Mouse (Mus musculus): ENCODE results near the gene Rho. TPM values are rescaled to one million over a fixed set of nuclear protein-coding genes. Genes with fewer than 3 reads are reported as not detected.

Rho gene
- polyA plus RNA-seq, 1 experiment from 2014 or later, result not detected

- WGBS, result 92% methylated on average over 1 of the region's 1 CpGs
- no peak overlapping the region for H3K4me2 ChIP-seq (replicated peaks)
- ATAC-seq (ENCODE audit: low FRiP score, low read depth), result no peak
- H3K27me3 ChIP-seq, result no peaks in the 10 kb centered on the region; the same call in 1 of the 2 replicates
- H3K4me1 ChIP-seq, result peaks cover 3% of the 10 kb centered on the region; the same call in 1 of the 2 replicates
- H3K9me3 ChIP-seq, result peaks cover 7% of the 10 kb centered on the region; the same call in 1 of the 2 replicates
- no peaks in the 10 kb centered on the region for H3K36me3 ChIP-seq
- H3K9ac ChIP-seq (replicated peaks), result no peak overlapping the region
- H3K27ac ChIP-seq (replicated peaks), result no peak overlapping the region
- H3K4me3 ChIP-seq, result no peak overlapping the region
These were observed 7.2 kb downstream of the Rho start for GRCm38 (mm10) chr6:115938798-115939197.

- Histone ChIP-seq H3K27me3 (no peaks in the 10 kb centered on the region), H3K27ac (replicated peaks) (no peak overlapping the region)
- WGBS, result 86% methylated on average over 1 of the region's 1 CpGs
These were observed 9.1 kb downstream of the Rho start for GRCm38 (mm10) chr6:115940603-115941002.

GRCm38 (mm10) chr6:115941128-115941527 is 9.6 kb downstream of the Rho start:
- ATAC-seq (ENCODE audit: low FRiP score, low read depth), result no peak; the same call in 1 of the 2 replicates
- H3K9me3 ChIP-seq, result peaks cover 7% of the 10 kb centered on the region; the same call in 1 of the 2 replicates
- no peaks in the 10 kb centered on the region for H3K27me3 ChIP-seq
- H3K9ac ChIP-seq (replicated peaks), result no peak overlapping the region
- peaks cover 3% of the 10 kb centered on the region; the same call in 1 of the 2 replicates for H3K4me1 ChIP-seq
- no peak overlapping the region for H3K4me2 ChIP-seq (replicated peaks)
- H3K36me3 ChIP-seq, result no peaks in the 10 kb centered on the region
- H3K4me3 ChIP-seq, result no peak overlapping the region
- WGBS, result 14% methylated on average over 6 of the region's 12 CpGs
- H3K27ac ChIP-seq (replicated peaks), result no peak overlapping the region

More at GRCm38 (mm10) chr6:115940603-115941002, 9.1 kb downstream of the Rho start:
- no peak overlapping the region for H3K4me3 ChIP-seq
- H3K4me2 ChIP-seq (replicated peaks), result no peak overlapping the region
- no peak for ATAC-seq (ENCODE audit: low FRiP score, low read depth)
- peaks cover 3% of the 10 kb centered on the region; the same call in 1 of the 2 replicates for H3K4me1 ChIP-seq
- H3K9ac ChIP-seq (replicated peaks), result no peak overlapping the region
- H3K9me3 ChIP-seq, result peaks cover 7% of the 10 kb centered on the region; the same call in 1 of the 2 replicates
- H3K36me3 ChIP-seq, result no peaks in the 10 kb centered on the region

GRCm38 (mm10) chr6:115943498-115944427 is 12.2 kb downstream of the Rho start:
- Histone ChIP-seq H3K27ac (replicated peaks) (no peak overlapping the region), H3K9me3 (no peaks in the 10 kb centered on the region), H3K9ac (replicated peaks) (no peak overlapping the region), H3K4me1 (peaks cover 3% of the 10 kb centered on the region; the same call in 1 of the 2 replicates), H3K36me3 (no peaks in the 10 kb centered on the region), H3K4me3 (no peak overlapping the region), H3K4me2 (replicated peaks) (no peak overlapping the region), H3K27me3 (no peaks in the 10 kb centered on the region)
- WGBS, result 80% methylated on average over 9 of the region's 9 CpGs
- ATAC-seq (ENCODE audit: low FRiP score, low read depth), result no peak

GRCm38 (mm10) chr6:115944638-115945037 is 13.1 kb downstream of the Rho start, which contains the start of gene H1foo:
TSS of gene H1foo (plus strand) at chr6:115944938.
- ATAC-seq (ENCODE audit: low FRiP score, low read depth), result no peak
- Histone ChIP-seq H3K4me1 (peaks cover 3% of the 10 kb centered on the region; the same call in 1 of the 2 replicates), H3K4me3 (no peak within 1 kb of the TSS), H3K27ac (replicated peaks) (no peak within 1 kb of the TSS), H3K9ac (replicated peaks) (no peak within 1 kb of the TSS), H3K36me3 (no peaks in the 10 kb centered on the region), H3K4me2 (replicated peaks) (no peak within 1 kb of the TSS), H3K27me3 (no peaks in the 10 kb centered on the region), H3K9me3 (no peaks in the 10 kb centered on the region)
- WGBS, result 80% methylated on average over 5 of the region's 5 CpGs

- Histone ChIP-seq H3K4me1 (peaks cover 3% of the 10 kb centered on the region; the same call in 1 of the 2 replicates), H3K4me2 (replicated peaks) (no peak overlapping the region), H3K36me3 (no peaks in the 10 kb centered on the region), H3K27me3 (no peaks in the 10 kb centered on the region), H3K9me3 (no peaks in the 10 kb centered on the region), H3K27ac (replicated peaks) (no peak overlapping the region), H3K4me3 (no peak overlapping the region), H3K9ac (replicated peaks) (no peak overlapping the region)
- ATAC-seq (ENCODE audit: low FRiP score, low read depth), result no peak
- WGBS, result 93% methylated on average over 8 of the region's 8 CpGs
These were observed 14.1 kb downstream of the Rho start for GRCm38 (mm10) chr6:115945633-115946032.

GRCm38 (mm10) chr6:115946389-115946788 is 14.8 kb downstream of the Rho start:
- no peaks in the 10 kb centered on the region; the same call in 1 of the 2 replicates for H3K4me1 ChIP-seq
- H3K9ac ChIP-seq (replicated peaks), result no peak overlapping the region
- H3K36me3 ChIP-seq, result no peaks in the 10 kb centered on the region
- no peak overlapping the region for H3K4me3 ChIP-seq
- no peaks in the 10 kb centered on the region for H3K27me3 ChIP-seq
- no peak overlapping the region for H3K4me2 ChIP-seq (replicated peaks)
- ATAC-seq (ENCODE audit: low FRiP score, low read depth), result no peak
- peak overlapping the region; percentile 39; the same call in 1 of the 2 replicates for H3K27ac ChIP-seq (replicated peaks)
- 66% methylated on average over 6 of the region's 6 CpGs for WGBS
- H3K9me3 ChIP-seq, result no peaks in the 10 kb centered on the region

GRCm38 (mm10) chr6:115954506-115955074 is 23.0 kb downstream of the Rho start:
- ATAC-seq (ENCODE audit: low FRiP score, low read depth), result no peak
- no peaks in the 10 kb centered on the region for H3K27me3 ChIP-seq
- 77% methylated on average over 9 of the region's 9 CpGs for WGBS
- no peak overlapping the region for H3K27ac ChIP-seq (replicated peaks)
- no peak overlapping the region for H3K4me3 ChIP-seq
- H3K4me2 ChIP-seq (replicated peaks), result no peak overlapping the region
- H3K36me3 ChIP-seq, result no peaks in the 10 kb centered on the region
- no peaks in the 10 kb centered on the region for H3K9me3 ChIP-seq
- H3K4me1 ChIP-seq, result peaks cover 14% of the 10 kb centered on the region
- no peak overlapping the region for H3K9ac ChIP-seq (replicated peaks)

GRCm38 (mm10) chr6:115955169-115955568 is 23.6 kb downstream of the Rho start:
- WGBS, result 94% methylated on average over 4 of the region's 4 CpGs
- H3K4me1 ChIP-seq, result peaks cover 14% of the 10 kb centered on the region
- H3K27ac ChIP-seq (replicated peaks), result no peak overlapping the region
- H3K27me3 ChIP-seq, result no peaks in the 10 kb centered on the region
- H3K9ac ChIP-seq (replicated peaks), result no peak overlapping the region
- ATAC-seq (ENCODE audit: low FRiP score, low read depth), result no peak
- no peaks in the 10 kb centered on the region for H3K36me3 ChIP-seq
- H3K4me2 ChIP-seq (replicated peaks), result no peak overlapping the region
- no peaks in the 10 kb centered on the region for H3K9me3 ChIP-seq
- no peak overlapping the region for H3K4me3 ChIP-seq

GRCm38 (mm10) chr6:115955664-115956063 is 24.1 kb downstream of the Rho start:
- H3K27ac ChIP-seq (replicated peaks), result no peak overlapping the region
- no peak overlapping the region for H3K4me3 ChIP-seq
- no peak overlapping the region for H3K9ac ChIP-seq (replicated peaks)
- WGBS, result 79% methylated on average over 11 of the region's 11 CpGs
- no peaks in the 10 kb centered on the region for H3K27me3 ChIP-seq
- ATAC-seq (ENCODE audit: low FRiP score, low read depth), result no peak
- no peaks in the 10 kb centered on the region for H3K36me3 ChIP-seq
- H3K9me3 ChIP-seq, result no peaks in the 10 kb centered on the region
- H3K4me1 ChIP-seq, result peaks cover 14% of the 10 kb centered on the region
- H3K4me2 ChIP-seq (replicated peaks), result no peak overlapping the region

- no peak for ATAC-seq (ENCODE audit: low FRiP score, low read depth)
- 90% methylated on average over 13 of the region's 13 CpGs for WGBS
- no peaks in the 10 kb centered on the region for H3K27me3 ChIP-seq
- no peaks in the 10 kb centered on the region for H3K36me3 ChIP-seq
- no peaks in the 10 kb centered on the region for H3K9me3 ChIP-seq
- H3K27ac ChIP-seq (replicated peaks), result no peak overlapping the region
- H3K4me3 ChIP-seq, result no peak overlapping the region
- H3K4me1 ChIP-seq, result peaks cover 14% of the 10 kb centered on the region
- H3K9ac ChIP-seq (replicated peaks), result no peak overlapping the region
- H3K4me2 ChIP-seq (replicated peaks), result no peak overlapping the region
These were observed 24.9 kb downstream of the Rho start for GRCm38 (mm10) chr6:115956418-115956921.

All from midbrain, embryonic 12.5 days (tissue).